16 mouse cellular contexts compared by ENCODE assay signal in the genomic region with DNA sequence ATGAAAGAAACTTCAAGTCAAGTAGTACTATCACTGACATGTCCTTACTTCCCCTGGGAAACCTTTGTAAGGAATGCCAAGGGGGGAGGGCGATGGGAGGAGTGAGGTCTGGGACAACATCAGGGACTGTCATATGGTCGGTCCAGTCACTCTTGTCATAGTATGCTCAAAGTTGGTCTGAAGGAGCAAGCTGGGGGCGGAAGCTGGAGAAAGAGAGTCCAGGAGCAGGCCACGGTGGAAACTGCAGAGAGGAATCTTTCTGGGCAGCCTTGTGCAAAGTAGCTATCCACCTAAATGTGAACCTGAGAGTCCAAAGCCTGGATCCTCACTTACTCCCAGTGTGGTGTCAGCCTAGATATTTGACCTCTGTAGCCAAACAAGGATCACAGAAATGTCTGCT.
"Had no signal": no experiment of that assay in that cellular context is flagged by ENCODE, and none has a peak within 500 bp of the region (broad histone marks: within the 10 kb centered on the region; RNA-seq: fewer than 3 reads in every experiment).

No protein-coding gene starts in this region.

- ATAC-seq: lung, postnatal 0 days had no signal

- DNase-seq: lung, adult 2 months; lung, postnatal 14 days; lung, postnatal 36 days; midbrain, embryonic 14.5 days; right cerebral cortex, postnatal 14 days; thymus, adult 2 months; thymus, postnatal 25 days; thymus, postnatal 4 days had no signal

- H3K9me3 ChIP-seq: lung, embryonic 15.5 days; megakaryocyte, embryonic 14.5 days; midbrain, embryonic 12.5 days; neural tube, embryonic 12.5 days; stomach, embryonic 15.5 days had no signal

- H3K9ac ChIP-seq: lung, embryonic 15.5 days; midbrain, embryonic 12.5 days; neural tube, embryonic 12.5 days; stomach, embryonic 15.5 days had no signal

- H3K27me3 ChIP-seq: lung, embryonic 15.5 days; midbrain, embryonic 12.5 days; neural tube, embryonic 12.5 days; stomach, embryonic 15.5 days had no signal

- H3K36me3 ChIP-seq: lung, embryonic 15.5 days; midbrain, embryonic 12.5 days; neural tube, embryonic 12.5 days; stomach, embryonic 15.5 days had no signal

- H3K27ac ChIP-seq: lung, embryonic 15.5 days; macrophage; midbrain, embryonic 12.5 days; neural tube, embryonic 12.5 days; stomach, embryonic 15.5 days; stomach, postnatal 0 days had no signal

- H3K4me2 ChIP-seq: lung, embryonic 15.5 days; midbrain, embryonic 12.5 days; neural tube, embryonic 12.5 days; stomach, embryonic 15.5 days had no signal

- H3K4me1 ChIP-seq: lung, embryonic 15.5 days; neural tube, embryonic 12.5 days; stomach, embryonic 15.5 days had no signal

- H3K4me3 ChIP-seq: lung, embryonic 15.5 days; megakaryocyte, embryonic 14.5 days; midbrain, embryonic 12.5 days; neural tube, embryonic 12.5 days; stomach, embryonic 15.5 days had no signal
